Mouse (Mus musculus) embryo, embryonic 9.5 days (tissue): ENCODE results near the gene Mta1.
A peak's percentile ranks its signal among the peaks of the same experiment; 100 is the strongest.

Experiments
- DNase-seq: peaks from one replicate; pipeline ENCODE4 v3.0.0-alpha.2; 2017; ENCODE audit errors: extremely low spot score

Gene Mta1

DNA sequence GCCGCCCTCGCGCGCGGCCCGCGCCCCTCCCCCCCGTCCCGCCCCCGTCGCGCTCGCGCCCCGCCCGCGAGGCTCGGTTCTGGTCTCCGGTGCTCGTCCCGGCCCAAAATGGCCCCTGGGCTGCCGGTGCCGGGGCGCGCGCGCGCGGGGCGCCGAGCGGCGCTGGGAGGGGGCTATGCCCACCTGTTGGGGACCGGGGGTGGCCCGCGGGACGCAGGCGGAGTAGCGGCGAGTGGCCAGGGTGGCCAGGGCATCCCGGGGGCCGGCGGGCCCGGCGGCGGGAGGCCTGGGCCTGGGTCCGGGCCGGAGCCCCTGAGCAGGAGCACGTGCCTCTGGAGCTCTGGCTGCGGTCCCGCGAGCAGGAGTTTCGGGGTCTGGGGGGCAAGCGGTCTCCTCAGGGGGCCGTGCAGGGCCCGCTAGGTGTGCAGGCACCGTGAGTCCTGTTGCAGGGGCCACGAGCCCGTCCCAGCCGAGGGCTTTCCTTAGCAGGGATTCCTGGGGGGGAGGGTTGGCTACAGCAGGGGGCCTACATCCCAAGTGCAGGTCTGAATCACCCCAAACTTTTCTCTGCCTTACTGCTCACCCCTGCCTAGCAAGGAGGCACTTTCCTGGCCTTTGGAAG is 563 bp downstream of the Mta1 start:
- DNase-seq: peak; percentile 46

DNA sequence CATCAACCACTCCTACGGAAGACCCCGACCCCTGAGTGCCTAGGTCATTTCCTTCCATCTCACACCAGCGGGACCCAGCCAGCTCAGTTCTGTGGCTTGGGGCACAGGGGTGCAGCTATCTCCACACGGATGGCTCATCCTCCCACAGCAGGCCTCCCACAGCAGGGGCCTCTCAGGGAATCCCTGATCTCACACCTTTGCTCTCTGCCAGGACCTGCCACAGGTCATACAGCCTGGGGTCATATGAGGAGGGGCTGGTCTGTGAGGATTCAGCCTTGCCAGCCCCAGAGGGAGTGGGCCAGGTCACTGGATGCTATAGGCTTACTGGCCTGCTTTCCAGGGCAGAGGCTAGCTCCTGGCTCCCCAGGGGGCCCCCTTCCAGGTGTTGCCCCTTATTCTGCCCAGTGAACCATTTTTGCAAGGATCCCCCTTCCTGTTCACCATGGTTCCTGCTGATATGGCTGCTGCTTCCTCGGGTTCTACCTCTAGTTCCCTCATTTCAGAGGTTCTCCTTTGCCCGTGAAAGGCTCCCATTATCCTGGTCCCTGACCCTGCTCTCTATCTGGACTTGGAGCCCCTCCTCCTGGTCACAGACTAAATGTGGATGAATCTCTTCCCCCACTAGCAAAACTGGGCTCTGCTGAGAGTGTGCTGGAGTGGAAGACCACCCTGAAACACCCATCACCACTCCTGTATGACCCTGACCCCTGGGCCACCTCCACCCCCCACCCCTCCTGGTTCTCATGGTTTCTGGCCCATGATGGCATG is 1.6 kb downstream of the Mta1 start:
- no peak for DNase-seq

DNA sequence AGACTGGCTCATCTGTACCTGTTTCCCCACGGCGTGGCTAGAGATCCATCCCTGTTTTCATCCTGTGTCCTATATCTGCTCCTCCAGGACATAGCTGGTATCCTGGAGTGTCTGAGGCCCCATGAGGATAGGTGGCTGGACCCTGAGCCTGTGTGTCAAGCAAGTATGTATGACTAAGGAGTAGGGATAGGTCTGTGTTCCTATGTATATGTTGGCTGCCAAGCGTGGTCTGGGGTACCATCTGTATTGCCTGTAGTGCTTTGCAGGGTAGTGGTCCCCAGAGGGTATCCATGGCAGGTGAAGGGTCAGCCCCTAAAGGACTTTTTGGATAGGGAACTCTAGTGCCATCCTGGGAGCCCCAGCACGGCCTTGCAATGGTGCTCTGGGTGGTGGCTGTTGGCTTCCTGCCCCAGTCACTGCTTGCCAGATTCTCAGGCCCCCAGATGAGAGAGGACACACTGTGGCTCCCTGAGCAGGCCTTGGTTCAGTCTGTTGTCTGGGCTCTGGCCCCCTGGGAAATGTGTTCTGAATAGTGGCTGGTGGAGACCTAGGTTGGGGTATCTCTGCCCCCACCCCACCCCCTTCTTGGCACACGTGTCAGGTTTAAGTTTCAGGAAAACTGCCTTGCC is 2.5 kb downstream of the Mta1 start:
- DNase-seq: no peak

DNA sequence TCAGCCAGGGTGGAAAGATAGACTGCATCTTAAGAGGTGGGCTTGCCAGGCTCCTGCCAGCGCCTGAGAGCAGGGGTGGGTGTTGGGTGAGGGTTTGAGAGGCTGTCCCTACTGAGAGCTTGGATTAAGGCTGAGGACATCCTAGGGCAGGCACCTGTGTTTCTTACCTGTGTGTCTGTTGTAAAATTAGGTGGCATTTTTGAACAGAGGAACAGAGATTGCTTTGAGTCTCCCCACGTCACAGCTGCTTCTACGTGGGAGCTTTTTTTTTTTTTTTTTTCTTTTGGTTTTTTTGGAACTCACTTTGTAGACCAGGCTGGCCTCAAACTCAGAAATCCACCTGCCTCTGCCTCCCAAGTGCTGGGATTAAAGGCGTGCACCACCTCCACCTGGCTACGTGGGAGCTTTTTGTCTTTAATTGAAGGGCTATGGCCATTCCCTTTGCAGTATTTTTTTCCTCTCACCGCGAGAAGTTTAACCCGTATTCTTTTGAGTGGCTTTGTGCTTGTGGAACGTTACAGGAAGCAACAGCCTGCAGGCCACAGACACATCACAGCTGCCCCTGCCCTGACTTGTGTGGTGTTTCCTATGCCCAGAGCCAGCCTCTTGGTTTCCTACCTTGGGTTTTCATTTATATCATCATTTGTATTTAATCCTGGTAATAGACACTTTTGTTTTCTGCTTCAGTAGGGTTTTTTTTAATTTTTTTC is 3.3 kb downstream of the Mta1 start:
- DNase-seq: no peak

DNA sequence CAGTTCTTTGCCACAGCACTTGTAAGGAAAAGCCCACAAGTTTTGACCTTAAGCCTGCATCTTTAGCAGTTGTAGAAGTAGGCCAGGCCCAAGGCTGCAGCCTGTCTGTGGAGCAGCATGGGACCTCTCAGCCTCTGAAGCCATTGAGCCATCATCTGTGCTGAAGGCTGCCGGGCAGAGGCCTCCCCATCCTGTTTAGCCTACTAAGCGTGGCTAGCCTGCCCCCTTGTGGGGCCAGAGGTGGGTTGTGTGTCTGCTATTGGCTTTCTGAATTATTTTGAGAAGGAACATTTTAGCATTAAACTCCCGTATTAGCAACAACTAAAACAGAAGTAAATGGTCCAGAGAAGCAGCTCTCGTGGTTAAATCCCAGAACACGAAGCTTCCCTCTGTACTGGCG is 4.4 kb downstream of the Mta1 start:
- no peak for DNase-seq

DNA sequence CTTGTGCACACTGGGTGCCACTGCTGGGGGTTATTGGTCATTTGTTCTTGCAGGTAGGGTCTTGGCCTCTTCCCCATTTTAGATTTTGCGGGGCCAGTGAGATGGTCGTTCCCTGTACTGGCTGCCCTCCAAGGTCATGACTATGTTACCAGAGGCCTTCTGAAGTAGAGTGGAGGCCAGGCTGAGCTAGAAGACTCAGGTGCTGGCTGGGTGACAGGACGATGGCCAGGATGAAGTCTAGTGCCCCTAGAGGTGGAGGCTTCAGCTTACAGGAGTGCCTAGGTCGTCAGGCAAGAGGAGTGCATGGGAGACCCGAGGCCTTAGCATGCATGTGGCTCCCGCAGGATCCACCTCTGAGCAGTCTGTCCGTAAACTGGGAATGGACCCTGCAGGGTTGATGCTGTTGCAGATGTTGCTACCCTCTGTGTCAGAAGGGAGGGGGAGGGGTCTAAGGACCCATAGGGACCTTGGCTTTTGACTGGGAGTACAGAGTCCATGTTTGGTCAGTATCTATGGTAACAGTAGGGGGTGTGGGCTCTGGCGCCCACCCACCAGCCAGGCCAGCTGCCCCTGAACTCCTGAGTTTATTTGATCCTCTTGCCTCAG is 5.9 kb downstream of the Mta1 start:
- DNase-seq: no peak

DNA sequence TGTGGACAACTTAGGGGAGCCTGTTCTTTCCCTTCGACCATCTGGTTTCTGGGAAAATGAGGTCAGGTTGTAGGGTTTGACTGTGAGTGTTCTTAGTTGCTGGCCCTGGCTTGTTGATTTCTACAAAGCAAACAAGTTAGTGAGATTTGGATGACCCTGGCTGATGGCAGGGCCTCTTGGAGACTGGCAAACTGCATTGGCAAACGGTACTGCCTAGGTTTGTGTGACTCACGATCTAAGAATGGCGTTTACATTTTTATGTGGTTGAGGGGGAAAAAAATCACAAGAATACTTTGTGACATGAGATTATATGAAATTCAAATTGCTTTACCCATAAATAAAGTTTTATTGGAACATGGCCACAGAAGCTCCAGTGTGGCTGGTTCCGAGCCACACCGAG is 8.3 kb downstream of the Mta1 start:
- DNase-seq: no peak

DNA sequence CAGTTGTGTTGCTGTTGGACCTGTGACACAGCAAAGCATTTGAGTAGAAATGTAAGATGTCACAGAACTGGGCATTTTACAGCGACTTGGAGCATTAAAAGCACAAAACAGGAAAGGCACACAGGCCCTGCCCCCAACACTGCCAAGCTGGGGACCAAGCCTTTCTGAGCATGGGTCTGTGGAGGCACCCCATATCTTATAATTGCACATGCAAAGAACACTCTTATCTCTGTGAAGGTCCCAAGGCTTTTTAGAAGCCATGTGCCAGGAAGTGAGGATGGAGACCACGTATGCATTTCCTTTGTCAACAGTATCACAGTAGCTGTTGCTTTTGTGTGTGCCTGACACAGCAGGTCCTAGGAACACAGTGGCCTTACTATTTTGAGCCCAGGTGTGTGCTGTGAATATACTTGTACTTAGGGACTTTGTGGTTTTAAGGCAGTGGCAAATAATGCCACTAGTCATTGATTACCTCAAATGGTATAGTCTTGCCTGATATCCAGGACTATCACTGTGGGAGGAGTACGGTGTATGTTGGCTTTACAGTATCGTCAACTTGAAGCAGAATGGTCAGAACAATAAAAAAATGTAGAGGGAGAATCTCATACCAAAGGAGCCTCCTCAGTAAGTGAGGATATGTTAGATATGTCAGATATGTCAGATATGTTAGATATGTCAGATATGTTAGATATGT is 9.5 kb downstream of the Mta1 start:
- DNase-seq: no peak

DNA sequence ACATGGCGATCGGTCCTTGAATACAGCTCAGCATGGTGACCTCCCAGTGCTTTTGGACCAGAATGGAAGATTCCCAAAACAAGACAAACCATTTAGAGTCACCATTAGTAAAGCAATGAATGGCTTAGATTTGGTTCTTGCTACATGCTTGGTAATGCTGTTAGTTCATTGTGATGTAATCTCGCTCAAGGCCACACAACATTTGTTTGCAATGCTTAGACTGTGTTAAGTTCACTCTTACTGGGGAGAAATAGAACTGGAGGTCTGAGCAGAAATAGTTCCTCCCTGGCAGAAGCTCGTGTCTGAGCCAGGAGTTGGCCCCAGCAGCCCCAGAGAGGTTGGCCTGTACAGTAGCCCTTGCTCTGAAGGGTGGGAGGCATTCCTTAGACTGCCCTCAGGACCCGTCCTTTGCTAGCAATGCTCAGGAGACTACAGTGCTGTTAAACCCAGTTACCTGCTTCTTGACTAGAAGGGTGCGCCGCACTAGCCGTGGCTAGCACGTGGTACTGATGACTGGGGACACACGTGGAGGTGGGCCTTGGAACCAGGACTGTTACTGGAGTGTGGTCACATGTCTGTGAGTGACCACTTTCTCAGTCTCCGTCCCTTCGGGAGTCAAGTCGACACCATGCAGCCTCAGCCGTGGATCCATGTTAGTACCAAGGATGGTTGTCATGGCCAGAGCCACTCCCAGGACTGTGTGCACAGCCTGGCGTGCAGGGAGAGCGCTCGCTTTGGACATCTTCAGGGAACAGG is 10.6 kb downstream of the Mta1 start:
- no peak for DNase-seq

DNA sequence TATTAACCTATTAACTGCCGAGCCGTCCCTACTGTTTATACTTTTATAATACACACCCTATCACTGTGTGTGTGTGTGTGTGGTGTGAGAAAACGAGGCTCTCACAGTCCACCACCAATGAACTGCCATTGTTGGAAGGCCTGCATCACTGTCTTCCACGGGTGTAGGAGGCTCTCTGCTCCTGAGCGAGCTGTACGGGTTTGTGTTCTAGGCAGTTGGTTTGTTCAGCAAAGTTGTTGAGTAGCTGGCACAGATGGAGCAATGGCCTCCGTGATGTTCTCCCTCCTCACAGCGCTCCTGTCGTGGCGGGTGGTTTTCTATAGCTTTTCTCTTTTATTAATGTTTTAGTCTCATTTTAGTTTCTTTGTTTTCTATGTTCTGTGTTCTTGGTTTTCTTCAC is 11.7 kb downstream of the Mta1 start:
- DNase-seq: no peak

DNA sequence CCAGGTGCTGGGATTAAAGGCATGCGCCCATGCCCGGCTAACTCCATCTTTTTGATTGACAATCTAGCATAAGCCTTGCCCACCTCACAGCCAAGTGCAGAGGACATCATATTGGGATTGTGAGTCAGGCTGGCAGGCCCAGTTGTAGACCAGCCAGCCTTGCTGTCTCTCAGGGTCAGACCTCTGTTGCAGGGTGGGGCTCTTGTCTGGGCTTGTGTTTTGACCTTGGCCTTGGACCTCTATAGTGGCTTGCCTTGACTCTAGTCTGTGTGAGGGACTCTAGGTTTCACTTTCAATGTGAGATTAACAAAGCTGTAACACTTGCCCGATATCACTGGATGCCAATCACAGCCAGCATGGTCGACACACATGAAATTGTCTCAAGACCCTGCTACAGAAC is 16.1 kb downstream of the Mta1 start:
- no peak for DNase-seq

DNA sequence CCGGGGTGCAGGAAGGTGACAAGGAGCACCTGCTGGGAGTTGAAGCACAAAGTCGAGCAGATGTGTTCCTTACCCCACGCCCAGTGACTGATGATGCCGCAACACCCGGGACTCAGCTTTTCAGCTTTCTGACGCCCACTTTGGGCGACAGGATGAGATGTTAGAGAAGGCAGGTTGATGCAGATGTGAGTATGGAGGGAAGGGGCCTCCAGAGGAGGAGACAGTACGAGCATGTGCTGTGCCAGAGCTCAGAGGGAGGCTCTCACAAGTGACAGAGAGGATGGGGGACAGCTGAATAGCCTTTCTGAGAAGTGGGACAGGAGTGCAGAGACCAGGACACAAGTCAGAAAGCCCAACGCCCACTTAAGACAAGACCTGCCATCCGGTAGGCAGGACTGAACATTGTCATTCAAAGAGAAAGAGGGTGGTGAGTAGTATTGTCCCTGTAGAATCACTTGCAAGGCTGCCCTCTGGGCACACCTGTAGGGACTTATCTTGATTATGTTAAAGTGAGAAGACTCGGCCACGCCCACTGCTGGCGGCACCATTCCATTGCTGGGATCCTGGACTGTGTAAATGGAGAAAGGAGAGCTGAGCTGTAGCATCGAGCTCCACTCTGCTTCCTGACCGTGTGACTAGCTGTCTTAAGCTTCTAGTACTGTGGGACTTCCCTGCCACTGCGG is 16.9 kb downstream of the Mta1 start:
- DNase-seq: no peak

DNA sequence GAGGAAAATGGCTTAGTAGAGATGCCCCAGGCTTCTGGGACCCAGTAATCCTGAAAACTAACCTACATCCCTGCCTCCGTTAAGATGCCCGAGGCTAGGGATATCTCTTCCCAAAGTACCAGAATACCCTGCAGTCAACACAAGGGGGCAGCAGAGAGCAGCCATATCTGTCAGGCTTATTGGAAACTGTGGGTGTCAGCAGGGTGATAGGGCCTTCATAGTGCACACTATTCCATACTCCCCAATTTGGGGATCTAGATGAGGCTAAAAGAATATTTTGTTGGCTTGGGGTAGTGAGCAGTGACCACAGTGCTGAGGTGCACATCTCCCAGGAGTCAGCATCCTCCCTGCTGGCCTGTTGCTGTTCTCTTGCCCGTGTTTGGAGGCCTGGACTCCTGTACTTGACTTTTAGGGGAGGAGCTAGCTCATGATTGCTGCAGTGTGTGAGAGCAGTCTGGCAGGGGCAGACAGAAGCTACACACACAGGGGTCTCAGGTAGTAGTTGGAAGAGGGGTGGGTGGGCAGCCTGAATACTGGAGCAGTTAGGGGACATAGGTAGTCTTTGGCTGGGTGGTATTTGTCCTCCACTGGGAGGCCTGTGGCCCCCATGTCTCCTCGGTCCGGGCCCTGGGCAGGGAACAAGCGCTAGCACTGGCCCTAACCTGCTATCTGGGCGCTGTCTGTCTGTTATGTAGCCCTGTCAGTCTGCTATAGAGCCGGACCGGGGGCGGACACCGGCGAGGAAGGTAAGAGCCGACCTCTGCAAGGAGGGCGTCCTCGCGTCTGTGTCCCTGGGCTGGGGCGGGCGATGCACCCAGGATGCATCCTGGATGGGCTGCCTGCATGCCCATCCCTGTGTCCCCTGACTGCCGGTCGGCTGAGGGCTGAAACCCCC is 21.7 kb downstream of the Mta1 start:
- peak; percentile 70 for DNase-seq

DNA sequence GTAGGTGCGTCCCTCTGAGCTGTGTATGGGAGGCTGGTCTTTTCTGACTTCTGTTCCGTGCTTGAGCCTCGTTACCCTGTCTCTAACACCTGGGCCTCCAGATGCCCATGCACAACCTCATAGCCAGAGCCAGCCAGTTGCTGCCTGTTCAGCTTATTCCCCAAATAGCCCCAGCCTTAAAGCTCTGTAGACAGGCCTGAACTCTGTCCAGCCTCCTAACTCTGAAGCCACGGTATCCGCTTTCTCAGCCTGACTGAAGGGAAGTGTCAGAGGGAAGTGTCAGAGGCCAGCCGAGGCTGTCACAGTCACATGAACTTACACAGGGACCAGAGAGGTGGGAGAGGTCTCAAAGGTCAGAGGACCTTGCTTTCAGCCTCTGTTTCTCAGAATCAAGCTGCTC is 26.6 kb downstream of the Mta1 start:
- DNase-seq: no peak

DNA sequence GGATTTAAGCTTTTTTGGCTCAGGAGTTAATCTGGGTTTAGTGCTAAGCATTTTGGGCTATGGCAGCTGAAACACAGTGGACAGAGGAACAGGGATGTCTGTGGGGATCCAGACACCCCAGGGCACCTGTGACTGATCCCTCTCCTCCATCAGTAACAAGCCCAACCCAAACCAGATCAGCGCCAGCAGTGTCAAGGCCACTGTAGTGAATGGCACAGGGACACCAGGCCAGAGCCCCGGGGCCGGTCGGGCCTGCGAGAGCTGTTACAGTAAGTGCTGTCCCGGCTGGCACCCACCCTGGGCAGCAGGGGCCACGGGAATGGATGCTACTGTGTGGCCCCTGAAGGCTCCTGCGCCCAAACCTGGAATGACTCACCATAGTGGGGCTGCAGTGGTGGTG is 32.7 kb downstream of the Mta1 start:
- DNase-seq: no peak

DNA sequence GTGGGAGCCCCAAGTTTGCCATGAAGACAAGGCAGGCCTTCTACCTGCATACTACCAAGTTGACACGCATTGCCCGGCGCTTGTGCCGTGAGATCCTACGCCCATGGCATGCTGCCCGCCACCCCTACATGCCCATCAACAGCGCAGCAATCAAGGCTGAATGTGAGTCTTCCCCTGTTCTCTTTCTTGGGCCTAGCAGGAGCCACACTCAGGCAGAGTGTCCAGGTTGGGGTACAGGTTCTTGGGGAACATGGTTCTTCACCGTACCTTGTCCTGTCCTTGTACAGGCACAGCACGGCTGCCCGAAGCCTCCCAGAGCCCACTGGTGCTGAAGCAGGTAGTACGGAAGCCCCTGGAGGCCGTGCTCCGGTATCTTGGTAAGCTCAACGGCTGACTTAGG is 33.5 kb downstream of the Mta1 start:
- no peak for DNase-seq

DNA sequence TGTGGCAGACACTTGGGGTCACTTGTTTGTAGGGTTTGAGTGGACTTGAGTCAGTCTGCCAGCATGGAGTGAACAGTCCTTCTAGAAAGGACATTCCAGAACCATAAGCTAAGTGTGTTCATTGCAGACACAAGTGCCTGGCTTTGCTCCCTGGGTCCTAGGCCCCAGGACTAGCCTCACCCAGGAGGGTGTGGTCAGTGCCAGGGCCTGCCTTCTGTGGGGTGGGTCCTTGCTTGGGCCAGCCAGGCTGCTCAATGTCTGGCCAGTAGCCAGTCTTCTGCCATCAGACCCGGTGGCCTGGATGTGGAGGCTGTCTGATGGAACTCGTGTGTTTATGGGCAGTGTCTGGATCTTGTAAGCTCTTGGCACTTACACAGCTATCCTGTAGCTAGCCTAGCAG is 34.5 kb downstream of the Mta1 start:
- no peak for DNase-seq

DNA sequence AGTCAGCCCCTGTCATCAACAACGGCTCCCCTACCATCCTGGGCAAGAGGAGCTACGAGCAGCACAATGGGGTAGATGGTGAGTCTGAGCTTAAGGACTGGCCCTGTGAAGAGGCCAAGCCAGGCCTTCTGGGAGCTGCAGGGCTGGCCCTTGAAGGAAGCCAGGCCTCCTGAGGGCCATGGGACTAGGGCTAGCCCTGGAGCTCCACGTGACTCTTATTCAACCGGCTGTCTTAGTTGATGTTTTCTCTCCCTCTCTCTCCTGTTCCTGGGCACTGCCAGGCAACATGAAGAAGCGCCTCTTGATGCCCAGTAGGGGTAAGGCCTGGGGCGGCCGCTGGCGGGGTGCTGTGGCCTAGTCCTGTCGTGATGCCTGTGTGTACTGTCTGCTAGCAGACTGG is 35.2 kb downstream of the Mta1 start:
- no peak for DNase-seq

DNA sequence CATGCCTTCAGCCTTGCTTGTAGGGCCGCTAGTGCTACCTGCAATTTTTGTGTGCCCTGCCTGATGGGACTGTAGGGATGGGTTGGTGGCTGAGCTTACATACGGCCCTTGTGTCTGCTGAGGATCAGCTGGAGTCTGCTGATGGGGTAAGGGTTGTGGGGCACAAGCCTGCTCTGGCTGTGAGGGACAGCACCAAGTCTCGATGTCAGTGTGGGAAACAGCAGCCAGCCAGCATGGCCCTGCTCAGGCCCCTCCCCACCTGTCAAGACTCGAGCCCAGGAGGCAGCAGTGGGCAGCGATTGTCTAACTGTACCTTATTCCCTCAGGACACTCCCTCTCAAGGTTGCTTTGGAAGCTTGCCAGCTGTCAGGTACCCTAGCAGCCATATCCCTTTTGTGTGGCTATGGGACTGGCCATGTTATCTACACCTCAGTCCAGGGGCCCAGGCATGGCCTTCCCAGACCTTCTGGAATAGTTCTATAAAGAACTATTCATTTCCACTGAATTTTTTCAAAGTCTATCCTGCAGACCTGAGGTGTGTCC is 35.9 kb downstream of the Mta1 start:
- no peak for DNase-seq
